Mouse (Mus musculus) layer of hippocampus, adult 8-10 months (tissue): ENCODE results near the gene Ncoa3. TPM values are rescaled to one million over a fixed set of nuclear protein-coding genes. Genes with fewer than 3 reads are reported as not detected.
"Not testable (repeated sequence)": the region's sequence is repeated elsewhere in the genome, so short reads cannot be mapped to it uniquely, and the experiment has no call there.

Experiments
- DNase-seq, 2 experiments: peaks; one replicate each; pipeline ENCODE4 v3.0.0; 2022; ENCODE audit warnings: low spot score in 2 of 2
- total RNA-seq, 4 experiments: library from RNA; stranded (reverse); gene quantifications; 2 replicates each; pipeline ENCODE4 v1.2.4; 2022

The Ncoa3 gene
- total RNA-seq, result 10 to 100 TPM; 33.9 to 41.1 (median 36.3) TPM

DNA sequence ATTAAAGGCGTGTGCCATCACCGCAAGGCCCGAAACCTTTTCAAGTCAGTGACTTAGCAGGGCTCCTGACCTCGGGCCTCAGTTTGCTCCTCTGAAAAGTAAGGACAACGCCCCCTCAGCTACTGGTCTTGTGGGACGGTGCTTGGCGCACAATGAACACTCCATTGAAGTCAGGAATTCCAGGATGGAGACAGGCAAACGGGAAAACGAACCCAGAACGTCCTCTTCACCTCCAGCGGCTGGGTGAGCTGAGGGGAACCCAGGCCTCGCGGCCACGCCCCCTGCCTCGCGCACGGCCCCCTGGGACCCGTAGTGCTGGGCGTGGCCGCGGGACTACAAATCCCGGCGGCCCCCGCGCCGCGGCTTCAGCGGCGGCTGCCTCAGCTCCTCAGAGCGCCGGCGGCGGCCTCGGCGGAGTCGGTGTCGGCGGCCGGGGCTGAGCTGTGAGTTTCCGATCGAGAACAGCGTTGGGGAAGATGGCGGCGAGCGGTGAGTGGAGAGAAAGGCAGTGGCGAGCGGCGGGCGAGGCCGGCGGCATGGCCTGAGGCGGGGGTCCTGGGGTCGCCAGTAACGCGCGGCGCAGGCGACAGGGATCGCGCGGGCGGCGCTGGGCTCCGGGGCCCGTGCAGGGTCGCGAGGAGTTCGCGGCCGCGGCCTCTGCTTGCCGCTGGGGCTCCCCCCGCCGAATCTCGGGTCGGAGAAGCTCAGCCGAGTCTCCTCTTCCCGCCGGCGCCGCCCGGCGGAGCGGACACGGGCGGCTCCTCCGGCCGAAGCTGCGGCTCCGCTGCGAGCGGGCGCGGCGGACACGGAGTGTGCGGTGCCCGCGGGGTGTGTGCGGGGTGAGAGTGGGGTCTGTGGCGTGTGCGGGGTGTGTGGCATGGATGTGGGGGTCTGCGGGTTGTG, at the start of gene Ncoa3:
TSS of gene Ncoa3 (plus strand) at position 367 of the 903 bp plus-strand sequence.
- peak; percentile 79 to 87 for DNase-seq

GRCm38 (mm10) chr2:165943113-165943512, 49.3 kb upstream of the Ncoa3 start:
- no peak for DNase-seq

DNA sequence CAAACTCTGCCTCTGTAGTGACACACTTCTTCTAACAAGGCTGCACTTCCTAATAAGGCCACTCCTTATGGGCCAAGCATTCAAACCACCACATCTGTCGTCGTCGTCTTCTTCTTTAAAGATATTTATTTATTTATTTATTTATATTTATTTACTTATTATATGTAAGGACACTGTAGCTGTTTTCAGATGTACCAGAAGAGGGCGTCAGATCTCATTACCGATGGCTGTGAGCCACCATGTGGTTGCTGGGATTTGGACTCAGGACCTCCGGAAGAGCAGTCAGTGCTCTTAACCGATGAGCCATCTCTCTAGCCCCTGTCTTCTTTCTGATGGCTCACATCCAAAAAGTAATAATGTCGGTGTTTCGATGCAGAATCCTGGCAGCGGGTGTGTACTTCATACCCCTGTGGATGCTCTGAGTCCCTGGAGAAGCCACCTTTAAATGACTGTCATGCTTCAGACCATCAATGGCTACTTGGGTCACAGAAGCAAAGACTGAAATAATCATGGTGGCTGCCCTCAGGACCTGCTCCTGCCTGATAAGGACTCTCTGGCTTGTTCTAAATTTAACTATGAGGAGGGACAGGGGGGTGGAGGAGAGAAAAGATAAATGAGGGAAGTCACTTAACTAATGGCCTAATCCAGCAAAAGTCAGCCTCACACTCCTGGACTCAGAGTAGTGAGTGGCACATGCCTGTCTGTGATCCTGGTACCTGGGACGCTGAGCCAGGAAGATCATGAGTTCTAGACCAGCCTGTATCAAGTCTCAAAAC, 47.7 kb upstream of the Ncoa3 start:
- no peak for DNase-seq

DNA sequence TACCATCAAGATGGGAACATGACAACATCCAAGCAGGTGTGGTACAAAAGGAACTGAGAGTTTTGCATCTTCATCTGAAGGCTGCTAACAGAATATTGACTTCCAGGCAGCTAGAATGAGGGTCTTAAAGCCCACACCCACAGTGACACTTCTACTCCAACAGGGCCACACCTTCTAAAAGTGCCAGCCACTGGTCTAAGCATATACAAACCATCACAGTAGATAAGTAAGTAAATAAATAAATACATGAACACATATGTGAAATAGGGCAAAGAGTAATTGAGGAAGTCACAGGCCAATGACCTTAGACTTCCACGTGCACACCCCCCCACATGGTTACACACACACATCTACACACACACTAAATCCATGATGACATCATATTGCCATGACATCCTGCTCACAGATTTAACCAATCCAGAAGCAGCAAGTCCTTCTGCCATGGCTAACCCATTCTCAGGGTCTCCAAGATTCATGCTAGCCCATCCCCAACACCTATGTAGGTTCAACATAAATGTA, 46.3 kb upstream of the Ncoa3 start:
- DNase-seq, result no peak

- no peak for DNase-seq
These were observed 44.4 kb upstream of the Ncoa3 start for GRCm38 (mm10) chr2:165948007-165948406.

DNA sequence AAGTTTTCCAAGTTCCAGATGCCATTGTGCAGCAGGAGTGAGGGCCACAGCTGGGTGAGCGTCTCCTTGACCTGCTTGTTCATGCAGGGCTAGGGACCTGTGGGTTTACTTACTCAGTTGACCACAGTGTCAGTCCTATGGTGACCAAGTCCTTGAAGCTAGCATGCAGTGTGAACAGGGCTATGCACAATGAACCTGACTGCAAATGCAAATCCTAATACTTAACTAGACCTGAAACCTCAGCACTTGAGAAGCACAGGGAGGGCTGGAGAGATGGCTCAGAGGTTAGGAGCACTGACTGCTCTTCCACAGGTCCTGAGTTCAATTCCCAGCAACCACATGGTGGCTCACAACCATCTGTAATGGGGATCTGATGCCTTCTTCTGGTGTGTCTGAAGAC, 43.7 kb upstream of the Ncoa3 start:
- not testable (repeated sequence) for DNase-seq

DNA sequence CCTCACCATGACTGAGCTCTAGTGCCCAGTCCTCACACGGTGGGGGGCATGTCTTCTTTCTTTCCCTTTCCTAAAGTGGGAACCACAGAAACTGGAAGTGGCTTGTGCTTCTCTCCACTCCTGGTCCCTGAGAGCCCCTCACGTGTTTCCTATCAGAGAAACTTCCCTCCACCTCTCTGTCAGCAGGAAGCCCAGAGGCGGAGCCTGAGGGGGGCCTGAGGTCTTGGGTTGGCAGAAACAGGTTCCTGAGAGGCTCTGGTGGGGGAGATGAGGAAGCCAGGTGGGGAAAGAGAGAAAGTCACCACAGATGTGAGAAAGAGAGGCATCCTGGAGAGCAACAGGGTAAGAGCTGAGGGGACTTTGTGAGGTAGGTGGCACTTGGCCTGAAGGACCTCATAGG, 42.7 kb upstream of the Ncoa3 start:
- DNase-seq, result no peak

GRCm38 (mm10) chr2:165951432-165952068, 40.9 kb upstream of the Ncoa3 start:
- no peak for DNase-seq

GRCm38 (mm10) chr2:165954872-165955271, 37.6 kb upstream of the Ncoa3 start:
- no peak for DNase-seq

DNA sequence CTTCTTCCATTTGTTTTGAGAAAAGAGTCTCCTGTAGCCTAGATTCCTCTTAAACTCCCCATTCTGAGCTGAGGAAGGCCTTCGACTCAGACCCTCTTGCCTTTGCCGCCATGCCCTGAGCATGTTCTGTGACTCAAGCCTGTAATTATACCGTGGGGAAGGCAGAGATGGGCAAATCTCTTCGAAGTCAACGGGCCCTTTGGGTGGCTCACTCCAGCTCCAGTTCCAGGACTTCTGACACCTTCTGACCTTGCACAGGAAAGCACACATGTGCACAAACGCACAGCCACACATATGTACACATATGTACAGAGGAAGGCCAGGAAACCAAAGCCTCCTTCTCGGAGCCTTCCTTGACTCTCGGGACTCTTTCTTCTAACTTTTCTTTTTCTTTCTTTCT, 37.0 kb upstream of the Ncoa3 start:
- DNase-seq, result no peak

GRCm38 (mm10) chr2:165956096-165956740, 36.2 kb upstream of the Ncoa3 start:
- no peak for DNase-seq

GRCm38 (mm10) chr2:165957257-165957828, 35.1 kb upstream of the Ncoa3 start:
- no peak for DNase-seq

DNA sequence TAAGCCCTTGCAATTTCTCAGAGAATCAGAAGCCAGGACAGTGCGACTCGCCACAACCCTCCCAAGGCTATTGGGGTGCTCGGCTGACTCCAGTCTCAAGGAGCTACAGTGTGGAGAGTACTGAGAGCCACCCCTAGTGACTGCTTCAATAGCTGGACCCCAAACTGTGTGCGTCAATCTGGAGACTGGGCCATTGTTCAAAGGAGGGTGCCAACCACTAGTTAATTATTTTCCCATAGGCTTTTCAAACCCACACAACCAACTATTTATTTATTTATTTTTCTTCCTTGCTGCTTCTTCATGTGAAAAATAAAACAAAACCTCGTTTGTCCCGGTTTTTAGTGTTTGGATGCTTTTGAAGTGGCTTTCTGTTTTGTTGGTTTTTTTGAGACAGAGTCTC, 33.9 kb upstream of the Ncoa3 start:
- no peak for DNase-seq

GRCm38 (mm10) chr2:165960695-165961094, 31.7 kb upstream of the Ncoa3 start:
- DNase-seq, result no peak

DNA sequence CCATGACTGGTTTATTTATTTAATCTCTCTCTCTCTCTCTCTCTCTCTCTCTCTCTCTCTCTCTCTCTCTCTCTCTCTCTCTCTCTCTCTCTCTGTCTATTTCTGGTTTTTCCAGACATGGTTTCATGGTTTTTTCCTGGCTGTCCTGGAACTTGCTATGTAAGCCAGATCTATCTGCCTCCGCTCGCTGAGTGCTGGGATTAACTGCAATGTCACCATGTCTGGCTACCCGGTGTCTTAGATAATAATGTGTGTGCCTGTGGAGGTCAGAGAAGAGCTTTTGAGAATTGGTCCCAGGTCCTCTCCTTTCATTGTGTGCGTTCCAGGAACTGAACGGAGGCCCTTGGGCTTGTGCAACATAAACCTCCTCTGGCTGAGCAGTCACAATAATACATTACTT, 29.6 kb upstream of the Ncoa3 start:
- DNase-seq, result no peak

DNA sequence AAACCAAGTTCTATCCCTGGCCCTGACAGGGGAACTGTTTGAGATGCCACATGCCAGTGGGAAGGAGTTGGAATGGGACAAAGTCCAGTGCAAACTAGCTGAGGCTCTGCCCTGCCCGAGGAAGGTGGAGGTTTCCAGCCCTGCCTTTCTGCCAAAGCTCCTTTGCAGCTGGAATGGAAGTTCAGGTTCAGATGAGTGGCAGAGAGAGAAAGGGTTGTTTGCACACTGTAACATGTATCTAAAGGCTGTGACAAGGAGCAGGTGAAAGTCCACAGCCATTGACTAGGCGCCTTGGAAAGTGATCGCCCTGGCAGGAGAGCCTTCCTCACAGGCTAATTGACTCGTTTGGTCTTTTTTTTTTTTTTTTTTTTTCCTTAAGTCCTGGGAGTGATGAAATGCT, 28.3 kb upstream of the Ncoa3 start:
- DNase-seq, result no peak

DNA sequence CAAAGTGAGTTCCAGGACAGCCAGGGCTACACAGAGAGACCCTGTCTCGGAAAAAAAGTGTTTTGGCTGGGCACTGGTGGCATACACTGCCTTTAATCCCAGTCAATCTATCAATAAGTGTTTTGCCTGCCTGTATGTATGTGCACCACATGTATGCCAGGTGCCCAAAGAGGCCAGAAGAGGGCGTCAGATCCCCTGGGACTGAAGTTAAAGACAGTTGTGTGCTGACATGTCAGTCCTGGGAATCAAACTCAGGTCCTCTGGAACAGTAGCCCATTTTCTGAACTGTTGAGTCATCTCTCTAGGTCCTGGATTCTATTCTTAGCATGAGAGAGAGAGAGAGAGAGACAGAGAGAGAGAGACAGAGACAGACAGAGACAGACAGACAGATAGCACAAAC, 25.4 kb upstream of the Ncoa3 start:
- no peak for DNase-seq

DNA sequence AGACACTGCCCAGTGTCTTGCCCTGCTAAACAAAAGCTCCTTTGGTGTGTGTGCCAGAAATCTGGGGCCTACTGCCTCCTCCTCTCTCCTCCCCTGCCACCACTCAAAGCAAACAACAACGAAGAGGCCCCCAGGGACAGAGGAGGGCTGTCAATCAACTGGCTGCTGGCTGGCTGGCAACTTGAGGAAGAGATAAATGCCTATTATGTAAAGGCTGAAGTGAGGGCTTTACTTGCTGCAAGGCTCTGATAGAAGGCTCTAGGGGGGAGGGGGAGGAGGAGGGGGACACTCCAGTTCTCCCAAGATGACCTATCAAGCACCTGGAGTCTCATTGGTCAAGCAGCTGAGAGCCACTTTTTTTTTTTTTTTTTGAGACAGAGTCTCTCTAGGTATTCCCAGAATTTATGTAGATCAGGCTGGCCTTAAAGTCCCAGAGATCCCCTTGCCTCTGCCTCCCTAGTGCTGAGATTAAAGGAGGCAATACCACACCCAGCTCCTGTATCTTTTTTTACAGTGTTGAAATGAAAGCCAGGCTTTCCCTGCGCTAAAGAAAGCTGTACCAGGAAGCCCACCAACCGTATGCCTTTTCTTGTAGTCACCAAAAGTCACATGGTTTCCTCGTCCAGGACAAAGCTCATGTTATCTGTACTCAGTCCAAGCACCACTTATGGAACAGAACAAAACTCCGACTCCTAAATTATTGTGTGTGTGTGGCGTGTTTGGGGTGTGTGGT, 24.4 kb upstream of the Ncoa3 start:
- no peak for DNase-seq

- no peak for DNase-seq
These were observed 23.6 kb upstream of the Ncoa3 start for GRCm38 (mm10) chr2:165968876-165969275.

- no peak for DNase-seq
These were observed 23.0 kb upstream of the Ncoa3 start for GRCm38 (mm10) chr2:165969391-165969790.
